Mouse (Mus musculus): ENCODE results near the gene Asb16. TPM values are rescaled to one million over a fixed set of nuclear protein-coding genes. Genes with fewer than 3 reads are reported as not detected.
A peak's percentile ranks its signal among the peaks of the same experiment; 100 is the strongest.

Asb16 gene
- polyA plus RNA-seq, 1 experiment from 2014 or later, result 0.10 TPM

GRCm38 (mm10) chr11:102309821-102310617, 41.5 kb downstream of the Asb16 start:
- no peak overlapping the region; the same call in 1 of the 2 replicates for H3K9ac ChIP-seq (ENCODE audit: low read depth, low read length)
- no peak overlapping the region for H3K4me3 ChIP-seq (ENCODE audit: low read depth, low read length)
- peak overlapping the region; percentile 50; the same call in 1 of the 2 replicates for H3K4me2 ChIP-seq (ENCODE audit: low read length)
- H3K27ac ChIP-seq (ENCODE audit: low read length), result no peak overlapping the region; the same call in 1 of the 2 replicates
- no peak for ATAC-seq
- H3K9me3 ChIP-seq (replicated peaks; ENCODE audit: control insufficient read depth, low read length, poor library complexity, severe bottlenecking), result no peaks in the 10 kb centered on the region
- H3K27me3 ChIP-seq (ENCODE audit: control insufficient read depth, insufficient read depth, low read depth, low read length), result no peaks in the 10 kb centered on the region
- H3K4me1 ChIP-seq (ENCODE audit: control insufficient read depth, insufficient read depth, low read length), result peaks cover 11% of the 10 kb centered on the region
- WGBS, result 88% methylated on average over 22 of the region's 22 CpGs
- H3K36me3 ChIP-seq (ENCODE audit: control insufficient read depth, insufficient read depth, low read length), result peaks cover 41% of the 10 kb centered on the region

GRCm38 (mm10) chr11:102310768-102311695, 42.5 kb downstream of the Asb16 start:
- Histone ChIP-seq H3K27ac (ENCODE audit: low read length) (no peak overlapping the region), H3K36me3 (ENCODE audit: control insufficient read depth, insufficient read depth, low read length) (peaks cover 39% of the 10 kb centered on the region), H3K4me1 (ENCODE audit: control insufficient read depth, insufficient read depth, low read length) (peaks cover 16% of the 10 kb centered on the region), H3K4me3 (ENCODE audit: low read depth, low read length) (no peak overlapping the region), H3K4me2 (ENCODE audit: low read length) (no peak overlapping the region), H3K27me3 (ENCODE audit: control insufficient read depth, insufficient read depth, low read depth, low read length) (no peaks in the 10 kb centered on the region), H3K9ac (ENCODE audit: low read depth, low read length) (no peak overlapping the region), H3K9me3 (replicated peaks; ENCODE audit: control insufficient read depth, low read length, poor library complexity, severe bottlenecking) (no peaks in the 10 kb centered on the region)
- WGBS, result 45% methylated on average over 37 of the region's 38 CpGs
- no peak for ATAC-seq

DNA sequence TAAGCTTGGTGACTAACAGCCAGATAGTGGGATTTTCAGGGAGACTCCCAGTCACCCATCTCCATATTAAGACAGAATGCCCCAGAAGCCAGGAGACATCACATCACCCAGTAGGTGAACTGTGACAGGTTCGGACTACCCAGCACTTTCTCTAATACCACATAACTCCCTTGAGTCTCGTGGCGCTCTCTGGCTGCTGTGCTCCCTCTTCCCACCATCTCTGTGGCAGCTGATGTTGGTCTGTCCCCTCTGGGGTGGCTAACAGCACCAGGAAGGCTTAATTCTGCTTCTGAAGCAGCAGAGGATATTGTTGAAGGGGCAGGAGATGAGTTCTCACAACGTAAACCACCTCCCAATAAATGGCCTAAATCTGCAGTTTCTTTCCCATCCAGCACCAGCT, 43.4 kb downstream of the Asb16 start:
- H3K36me3 ChIP-seq (ENCODE audit: control insufficient read depth, insufficient read depth, low read length), result peaks cover 31% of the 10 kb centered on the region
- H3K4me1 ChIP-seq (ENCODE audit: control insufficient read depth, insufficient read depth, low read length), result peaks cover 20% of the 10 kb centered on the region
- ATAC-seq, result no peak
- no peak overlapping the region for H3K4me2 ChIP-seq (ENCODE audit: low read length)
- H3K9ac ChIP-seq (ENCODE audit: low read depth, low read length), result no peak overlapping the region
- H3K27me3 ChIP-seq (ENCODE audit: control insufficient read depth, insufficient read depth, low read depth, low read length), result no peaks in the 10 kb centered on the region
- H3K9me3 ChIP-seq (replicated peaks; ENCODE audit: control insufficient read depth, low read length, poor library complexity, severe bottlenecking), result no peaks in the 10 kb centered on the region
- H3K27ac ChIP-seq (ENCODE audit: low read length), result no peak overlapping the region
- WGBS, result 89% methylated on average over 4 of the region's 4 CpGs
- no peak overlapping the region for H3K4me3 ChIP-seq (ENCODE audit: low read depth, low read length)

DNA sequence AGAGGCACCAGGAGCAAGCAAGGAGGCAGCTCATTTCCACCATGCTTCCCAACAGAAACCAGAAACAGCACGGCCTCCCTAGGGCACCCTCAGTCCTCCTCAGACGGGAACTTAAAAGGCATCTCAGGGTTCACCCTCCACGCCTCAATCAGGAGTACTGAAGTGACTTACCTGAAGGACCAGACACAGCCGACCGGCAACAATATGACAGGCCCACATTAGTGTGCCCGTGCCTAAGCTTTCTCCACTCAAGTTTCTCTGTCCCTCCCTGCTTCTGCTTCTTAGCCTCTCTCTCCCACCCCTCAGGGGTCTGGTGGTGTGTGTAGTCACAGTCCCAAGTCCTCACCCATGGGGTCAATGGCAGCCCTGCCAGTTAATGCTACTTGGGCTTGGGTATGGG, 44.0 kb downstream of the Asb16 start:
- H3K27me3 ChIP-seq (ENCODE audit: control insufficient read depth, insufficient read depth, low read depth, low read length), result no peaks in the 10 kb centered on the region
- H3K4me2 ChIP-seq (ENCODE audit: low read length), result no peak overlapping the region
- no peak overlapping the region for H3K27ac ChIP-seq (ENCODE audit: low read length)
- no peak for ATAC-seq
- H3K9me3 ChIP-seq (replicated peaks; ENCODE audit: control insufficient read depth, low read length, poor library complexity, severe bottlenecking), result no peaks in the 10 kb centered on the region
- peaks cover 25% of the 10 kb centered on the region for H3K36me3 ChIP-seq (ENCODE audit: control insufficient read depth, insufficient read depth, low read length)
- 93% methylated on average over 6 of the region's 6 CpGs for WGBS
- no peak overlapping the region for H3K4me3 ChIP-seq (ENCODE audit: low read depth, low read length)
- H3K4me1 ChIP-seq (ENCODE audit: control insufficient read depth, insufficient read depth, low read length), result peaks cover 20% of the 10 kb centered on the region
- no peak overlapping the region for H3K9ac ChIP-seq (ENCODE audit: low read depth, low read length)

DNA sequence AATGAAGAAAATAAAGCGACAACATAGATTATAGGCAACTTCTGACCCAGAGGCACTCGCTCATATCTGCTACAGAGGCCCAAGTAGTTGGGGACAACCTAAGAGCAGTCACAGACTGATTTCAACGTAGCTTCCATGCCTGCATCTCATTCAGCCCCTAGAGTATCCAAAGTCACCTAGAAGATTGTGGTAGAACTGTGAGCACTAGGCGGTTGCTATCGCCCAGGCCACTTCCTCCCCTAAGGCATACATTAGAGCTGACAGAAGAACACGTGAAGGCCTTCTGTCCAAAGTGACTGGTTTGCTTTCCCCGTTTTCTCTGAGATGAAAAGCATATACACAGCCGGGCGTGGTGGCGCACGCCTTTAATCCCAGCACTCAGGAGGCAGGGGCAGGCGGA, 45.8 kb downstream of the Asb16 start:
- Histone ChIP-seq H3K4me3 (ENCODE audit: low read depth, low read length) (no peak overlapping the region), H3K27ac (ENCODE audit: low read length) (no peak overlapping the region), H3K4me2 (ENCODE audit: low read length) (no peak overlapping the region), H3K9ac (ENCODE audit: low read depth, low read length) (no peak overlapping the region), H3K36me3 (ENCODE audit: control insufficient read depth, insufficient read depth, low read length) (peaks cover 21% of the 10 kb centered on the region), H3K27me3 (ENCODE audit: control insufficient read depth, insufficient read depth, low read depth, low read length) (no peaks in the 10 kb centered on the region), H3K9me3 (replicated peaks; ENCODE audit: control insufficient read depth, low read length, poor library complexity, severe bottlenecking) (no peaks in the 10 kb centered on the region), H3K4me1 (ENCODE audit: control insufficient read depth, insufficient read depth, low read length) (peaks cover 14% of the 10 kb centered on the region)
- no peak for ATAC-seq
- WGBS, result 91% methylated on average over 12 of the region's 12 CpGs

GRCm38 (mm10) chr11:102315690-102316571, 47.4 kb downstream of the Asb16 start:
- Histone ChIP-seq H3K4me2 (ENCODE audit: low read length) (peak overlapping the region; percentile 71), H3K9me3 (replicated peaks; ENCODE audit: control insufficient read depth, low read length, poor library complexity, severe bottlenecking) (no peaks in the 10 kb centered on the region), H3K36me3 (ENCODE audit: control insufficient read depth, insufficient read depth, low read length) (peaks cover 21% of the 10 kb centered on the region), H3K27me3 (ENCODE audit: control insufficient read depth, insufficient read depth, low read depth, low read length) (no peaks in the 10 kb centered on the region), H3K4me3 (ENCODE audit: low read depth, low read length) (peak overlapping the region; percentile 92), H3K9ac (ENCODE audit: low read depth, low read length) (peak overlapping the region; percentile 99), H3K4me1 (ENCODE audit: control insufficient read depth, insufficient read depth, low read length) (peaks cover 14% of the 10 kb centered on the region), H3K27ac (ENCODE audit: low read length) (peak overlapping the region; percentile 98)
- 8% methylated on average over 14 of the region's 14 CpGs for WGBS
- no peak for ATAC-seq

DNA sequence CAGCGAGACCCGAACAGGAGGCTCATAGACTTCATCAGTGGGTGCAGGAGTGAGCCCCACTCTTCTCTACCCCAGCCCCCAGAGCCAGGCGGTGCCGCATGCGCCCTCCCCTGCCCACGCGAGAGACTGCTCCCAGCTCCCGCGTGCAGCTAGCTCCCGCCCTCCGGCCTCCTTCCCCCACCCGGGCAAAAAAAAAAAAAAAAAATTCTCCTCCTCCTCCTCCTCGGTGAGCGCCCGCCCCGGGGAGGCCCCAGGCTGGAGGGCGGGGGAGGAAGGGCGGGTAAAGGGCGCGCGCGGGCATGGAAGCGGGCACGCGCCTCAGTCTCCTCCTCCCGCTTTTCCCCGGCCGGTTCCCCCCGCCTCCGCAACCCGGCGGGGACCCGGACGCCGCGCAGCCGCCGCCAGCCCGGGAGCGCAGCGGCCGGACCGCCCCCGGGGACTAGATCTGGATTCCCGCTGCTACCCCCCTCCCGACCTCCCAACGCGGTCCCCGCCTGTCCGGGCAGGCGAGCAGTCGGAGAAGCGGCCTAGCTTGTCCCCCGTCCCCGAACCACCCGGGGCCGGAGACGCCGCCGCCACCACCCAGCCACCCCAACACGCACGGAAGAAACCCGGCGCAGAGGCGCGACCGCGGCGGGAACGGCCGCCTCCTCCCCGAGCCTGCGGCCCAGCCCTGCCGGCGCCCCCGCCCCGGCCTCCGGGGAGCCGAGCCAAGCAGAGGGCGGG, 48.2 kb downstream of the Asb16 start:
- Histone ChIP-seq H3K4me1 (ENCODE audit: control insufficient read depth, insufficient read depth, low read length) (peaks cover 19% of the 10 kb centered on the region), H3K4me2 (ENCODE audit: low read length) (peak overlapping the region; percentile 71), H3K9ac (ENCODE audit: low read depth, low read length) (peak overlapping the region; percentile 99), H3K9me3 (replicated peaks; ENCODE audit: control insufficient read depth, low read length, poor library complexity, severe bottlenecking) (no peaks in the 10 kb centered on the region), H3K4me3 (ENCODE audit: low read depth, low read length) (peak overlapping the region; percentile 92), H3K36me3 (ENCODE audit: control insufficient read depth, insufficient read depth, low read length) (peaks cover 21% of the 10 kb centered on the region), H3K27ac (ENCODE audit: low read length) (peak overlapping the region; percentile 98), H3K27me3 (ENCODE audit: control insufficient read depth, insufficient read depth, low read depth, low read length) (no peaks in the 10 kb centered on the region)
- 2% methylated on average over 49 of the region's 80 CpGs for WGBS
- peak; percentile 37; the same call in 1 of the 2 replicates for ATAC-seq

Data from midbrain, embryonic 16.5 days (tissue).